Mouse (Mus musculus): ENCODE measurements around the gene Adam8.

DNA sequence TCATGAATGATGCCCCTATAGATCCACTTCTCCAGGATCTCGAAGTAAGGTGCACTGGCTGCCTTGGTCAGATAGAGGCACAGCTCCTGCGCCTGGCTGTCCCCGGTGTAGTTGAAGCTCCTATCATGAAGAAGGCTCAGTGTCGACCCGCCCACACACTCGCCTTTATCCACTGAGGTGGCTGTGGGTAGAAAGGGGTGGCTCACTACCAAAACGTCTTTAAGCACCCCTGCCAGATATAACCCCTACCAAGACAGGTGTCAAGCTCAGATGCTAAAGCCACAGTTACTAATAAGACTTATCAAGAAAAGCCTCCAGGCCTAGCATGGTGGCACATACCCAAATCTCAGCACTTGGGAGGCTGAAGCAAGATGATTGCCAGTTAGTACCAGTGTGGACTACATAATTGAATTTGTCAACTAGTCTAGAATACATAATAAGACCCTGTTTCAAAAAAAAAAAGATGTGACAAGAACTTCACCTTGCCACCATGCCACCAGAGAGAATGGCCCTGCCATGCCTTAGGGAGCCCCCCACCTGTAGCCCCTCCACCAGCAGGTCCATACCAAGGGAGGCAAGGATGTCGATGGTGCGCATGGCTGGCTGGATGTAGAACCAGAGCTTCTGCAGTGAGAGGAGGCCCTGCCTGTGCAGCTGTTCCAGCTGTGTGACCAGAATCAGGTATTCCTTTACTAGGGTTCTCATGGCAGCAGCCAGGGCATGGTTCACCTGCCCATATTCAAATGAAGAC is 14.7 kb upstream of the Adam8 start:
- TF ChIP-seq CTCF (IDR thresholded peaks at IDR 0.05; ENCODE audit: extremely low read depth, insufficient read depth, insufficient read length, insufficient replicate concordance), result no peak
- no peak for TF ChIP-seq POLR2A (IDR thresholded peaks at IDR 0.05; ENCODE audit: low read depth, low read length)
